Mouse (Mus musculus) gastrocnemius, postnatal 10 days (tissue): ENCODE results near the gene Prickle4. TPM values are rescaled to one million over a fixed set of nuclear protein-coding genes. Genes with fewer than 3 reads are reported as not detected.

Experiments used
- DNase-seq: peaks from one replicate; pipeline ENCODE4 v3.0.0; 2021; ENCODE audit warnings: mixed read lengths
- long read RNA-seq, 2 experiments: library from polyadenylated mRNA; stranded (forward); transcript quantifications; one replicate each; pipeline ENCODE4 v2.0.0; 2021
- total RNA-seq, 2 experiments: library from RNA; stranded (reverse); gene quantifications; 2 replicates each; pipeline ENCODE4 v1.2.3; 2021

Gene Prickle4
- total RNA-seq, result under 1 TPM in 1 of 2 experiments, not detected in 1; 0.70 TPM
- long read RNA-seq, experiment 1, result 0 reads
- long read RNA-seq, experiment 2, partial matches to known transcripts, result 0 of 1 reads
- long read RNA-seq, experiment 2, other reads (novel, unspliced or antisense), result 1 of 1 reads

DNA sequence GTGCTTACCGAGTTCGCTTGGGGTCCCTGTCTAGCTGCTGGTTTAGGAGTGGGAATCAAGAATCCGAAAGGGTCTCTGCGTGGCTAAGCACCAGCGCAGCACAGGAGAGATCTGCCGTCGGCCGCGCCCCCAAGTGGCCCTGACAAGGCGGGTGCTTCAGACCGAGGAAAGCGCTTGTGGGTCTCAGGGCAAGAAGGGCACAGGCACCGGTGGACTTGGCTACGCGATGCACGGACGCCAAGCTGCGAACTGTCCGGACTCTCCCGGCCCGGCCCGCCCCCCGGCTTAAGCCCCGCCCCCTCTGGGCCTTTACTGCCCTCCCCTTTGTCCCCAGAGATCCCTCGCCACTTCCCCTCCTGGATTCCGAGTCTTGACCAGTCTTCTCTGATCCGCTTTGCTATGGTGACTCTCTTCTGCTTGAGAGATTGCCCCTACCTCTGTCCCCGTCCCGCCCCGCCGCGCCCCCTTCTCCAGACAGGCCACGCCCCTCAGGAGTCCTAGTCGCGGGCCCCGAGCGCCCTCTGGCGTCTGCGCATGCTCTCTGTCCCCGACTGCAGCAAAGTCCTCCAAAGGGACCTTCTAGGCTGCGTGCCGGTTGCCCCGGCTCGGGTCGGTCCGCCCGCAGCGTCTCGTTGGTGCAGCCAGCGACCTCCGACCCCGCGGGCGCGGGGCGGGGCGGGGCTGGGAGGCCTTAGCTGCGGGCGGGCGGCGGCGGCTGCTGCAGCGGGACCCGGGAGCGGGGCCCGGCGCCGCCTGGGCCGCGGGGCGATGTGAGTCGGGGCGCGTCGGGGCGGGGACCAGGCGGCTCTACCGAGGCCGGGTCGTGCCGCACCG is at the start of gene Prickle4:
Gene Prickle4, minus strand, starts transcription at position 234 of the 834 bp plus-strand sequence.
- peak; percentile 99 for DNase-seq

DNA sequence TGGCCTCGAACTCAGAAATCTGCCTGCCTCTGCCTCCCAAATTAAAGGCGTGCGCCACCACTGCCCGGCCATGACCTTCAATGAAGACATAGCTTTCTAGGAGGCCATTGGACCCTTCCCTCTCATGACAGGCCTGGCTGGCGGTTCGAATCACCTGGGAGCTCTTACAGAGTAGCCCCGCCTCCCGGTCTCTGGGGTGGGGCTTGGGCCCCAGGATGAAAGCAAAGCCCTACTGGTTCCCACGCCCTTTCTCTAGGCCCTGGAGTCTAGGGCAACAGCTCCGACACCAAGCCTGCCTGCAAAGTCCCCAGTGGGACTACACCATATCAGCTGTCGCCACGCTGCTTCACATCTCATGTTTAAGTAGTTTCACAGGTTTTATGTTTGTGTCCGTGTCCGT is 49.5 kb upstream of the Prickle4 start:
- DNase-seq, result no peak

DNA sequence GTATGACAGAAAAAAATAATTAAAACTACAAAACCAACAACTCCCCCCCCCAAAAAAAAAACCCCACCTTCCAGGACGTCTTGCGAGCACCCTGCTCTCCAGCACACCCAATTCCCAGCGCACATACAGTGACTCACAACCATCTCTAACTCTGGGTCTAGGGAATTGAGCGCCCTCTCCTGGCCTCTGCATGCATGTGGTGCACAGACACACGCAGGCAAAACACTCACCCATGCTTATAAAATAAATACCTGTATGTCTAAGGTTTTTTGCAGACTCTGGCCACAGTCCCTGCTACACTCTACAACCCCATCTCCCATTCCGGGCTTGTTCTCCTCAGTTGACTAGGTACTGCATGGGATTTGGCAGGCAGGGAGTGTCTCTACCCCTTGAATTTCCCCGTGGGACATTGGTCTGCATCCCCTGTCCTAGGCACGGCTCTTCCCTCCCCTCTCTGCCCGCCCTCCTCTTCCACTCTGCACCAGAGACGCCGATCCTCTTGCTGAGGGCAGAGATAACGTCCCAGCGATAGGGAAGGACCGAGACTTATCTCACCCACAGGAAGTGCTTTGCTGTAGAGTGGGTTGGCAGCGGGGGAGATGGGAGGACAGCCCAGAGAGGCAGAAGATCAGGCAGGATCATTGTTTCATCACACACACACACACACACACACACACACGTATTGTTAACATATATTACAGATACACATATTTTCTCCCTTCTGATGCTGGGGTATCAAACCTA is 48.6 kb upstream of the Prickle4 start:
- DNase-seq, result no peak

DNA sequence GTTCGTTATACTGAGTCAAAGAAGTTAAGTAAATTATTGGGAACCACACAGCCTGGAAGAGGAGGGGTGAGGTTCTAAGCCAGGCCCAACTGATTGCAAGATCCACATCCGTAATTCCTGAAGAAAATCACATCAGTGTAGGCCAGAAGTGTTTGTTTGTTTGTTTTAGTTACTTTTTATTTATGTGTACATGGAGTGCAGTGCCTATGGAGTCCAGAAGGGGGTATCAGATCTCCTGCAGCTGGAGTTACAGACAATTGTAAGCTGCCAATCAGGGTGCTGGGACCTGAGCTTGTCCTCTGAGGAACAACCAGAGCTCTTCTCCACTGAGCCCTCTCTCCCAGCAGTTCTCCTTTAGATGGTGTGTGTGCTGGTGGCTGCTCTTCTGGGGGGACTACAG is 45.6 kb upstream of the Prickle4 start:
- DNase-seq, result no peak

DNA sequence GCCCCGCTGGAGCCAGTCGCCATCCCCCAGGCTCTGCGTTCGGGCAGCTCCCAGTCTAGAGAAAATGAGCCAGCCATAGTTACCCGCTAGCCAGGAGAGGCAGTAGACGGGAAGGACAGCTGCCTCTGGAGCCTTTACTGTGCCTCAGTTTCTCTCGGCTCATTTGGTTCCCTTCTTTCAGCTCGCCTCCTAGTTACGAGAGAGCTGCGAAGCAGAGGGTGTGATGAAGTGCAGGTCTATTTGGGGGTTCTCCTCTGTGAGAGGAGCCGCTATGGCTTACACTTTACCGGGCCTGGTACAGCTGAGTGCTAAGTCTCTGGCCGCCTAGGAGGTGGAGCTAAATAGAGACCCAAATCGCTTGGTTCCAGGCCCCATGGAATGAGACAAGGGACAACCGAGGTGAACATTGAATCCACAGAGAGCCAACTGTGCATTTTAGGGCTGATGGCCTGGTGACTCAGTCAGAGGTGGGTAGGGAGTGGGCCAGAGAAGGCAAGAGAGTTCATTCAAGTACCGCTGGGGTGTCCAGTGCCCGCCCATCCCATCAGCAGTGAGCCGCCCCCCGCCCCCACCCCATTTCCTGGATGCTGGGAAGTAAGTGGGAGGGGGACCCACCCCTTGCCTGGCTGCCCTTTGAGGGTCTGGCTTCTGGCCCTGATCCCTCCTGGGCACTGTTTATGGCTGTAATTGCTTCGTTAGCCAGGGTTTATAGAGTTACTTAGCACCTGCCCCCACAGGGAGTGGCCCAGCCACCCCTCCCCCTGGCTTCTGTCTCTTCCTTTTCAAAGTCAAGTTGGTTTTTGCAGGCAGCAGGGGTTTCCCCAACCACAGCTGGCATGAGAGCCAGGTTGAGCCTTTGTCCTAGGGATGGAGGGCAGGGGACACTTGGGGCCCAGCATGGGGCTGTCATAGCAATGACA is 44.6 kb upstream of the Prickle4 start:
- DNase-seq, result no peak

GRCm38 (mm10) chr17:47738066-47738878 is 43.7 kb upstream of the Prickle4 start:
- peak; percentile 68 for DNase-seq

DNA sequence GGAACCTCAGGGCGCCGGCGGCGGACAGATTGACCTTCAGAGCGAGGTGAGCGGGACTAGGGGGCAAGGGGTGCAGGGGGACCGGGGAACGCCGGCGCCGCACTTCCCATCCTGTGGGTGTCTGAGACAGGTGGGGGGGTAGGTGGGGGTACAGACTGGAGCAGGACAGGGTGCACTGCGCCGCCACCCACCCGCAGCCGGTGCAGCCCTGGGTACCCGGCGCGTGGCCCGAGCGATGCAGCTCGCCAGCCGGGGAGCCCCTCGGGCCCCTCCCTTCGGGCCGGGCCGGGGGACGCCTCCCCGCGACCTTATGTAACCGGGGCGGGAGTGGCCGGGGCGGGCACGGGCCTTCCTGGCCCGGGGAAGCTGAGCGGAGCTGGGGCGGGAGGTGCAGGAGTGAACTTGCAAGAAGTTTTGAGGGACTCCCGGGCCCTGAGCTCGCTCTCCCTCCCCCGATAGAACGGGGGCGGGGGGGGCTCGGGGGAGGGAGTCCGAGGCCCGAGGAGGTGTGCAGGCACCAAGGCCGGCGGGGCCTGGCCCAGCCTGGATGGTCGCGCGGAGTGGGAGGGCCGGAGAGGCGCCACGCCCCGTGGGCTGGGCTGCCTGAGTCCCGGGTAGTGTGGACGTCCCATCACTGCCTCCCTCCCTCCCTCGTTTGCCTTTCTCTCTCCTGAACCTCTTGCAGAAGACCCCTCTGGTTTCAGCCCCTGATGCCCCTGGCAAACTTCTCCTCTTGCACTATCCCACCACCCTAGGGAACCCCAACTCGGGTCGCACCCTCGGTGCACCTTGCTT is 42.9 kb upstream of the Prickle4 start:
- DNase-seq, result peak; percentile 89

GRCm38 (mm10) chr17:47736856-47737255 is 42.3 kb upstream of the Prickle4 start, which contains the start of gene Tfeb:
Gene Tfeb (plus strand): TSS chr17:47737030.
- DNase-seq, result peak; percentile 100

DNA sequence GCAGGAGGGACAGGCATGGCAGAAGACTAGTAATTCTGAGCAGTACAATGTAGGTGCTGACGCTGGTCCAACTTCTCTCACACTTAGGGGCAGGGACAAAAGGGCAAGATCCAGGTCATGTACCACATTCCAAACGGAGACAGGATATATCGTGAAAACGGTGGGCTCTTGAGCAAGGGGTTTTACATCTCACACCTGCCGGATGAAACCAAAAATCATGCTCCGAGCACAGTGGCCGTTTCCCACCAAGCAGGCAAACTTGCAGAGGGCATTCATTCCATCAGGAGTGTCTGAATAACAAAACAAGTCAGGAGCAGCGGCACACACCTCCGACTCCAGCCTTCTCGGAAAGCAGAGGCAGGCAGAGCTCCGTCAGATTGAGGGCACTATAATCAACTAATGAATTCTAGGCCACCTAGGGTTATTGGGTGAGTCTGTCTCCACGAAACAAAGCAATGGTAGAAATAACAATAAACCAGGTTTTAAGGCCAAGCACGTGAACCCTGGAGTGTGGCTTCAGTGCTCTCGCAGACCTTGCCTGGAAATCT is 41.1 kb upstream of the Prickle4 start:
- no peak for DNase-seq

DNA sequence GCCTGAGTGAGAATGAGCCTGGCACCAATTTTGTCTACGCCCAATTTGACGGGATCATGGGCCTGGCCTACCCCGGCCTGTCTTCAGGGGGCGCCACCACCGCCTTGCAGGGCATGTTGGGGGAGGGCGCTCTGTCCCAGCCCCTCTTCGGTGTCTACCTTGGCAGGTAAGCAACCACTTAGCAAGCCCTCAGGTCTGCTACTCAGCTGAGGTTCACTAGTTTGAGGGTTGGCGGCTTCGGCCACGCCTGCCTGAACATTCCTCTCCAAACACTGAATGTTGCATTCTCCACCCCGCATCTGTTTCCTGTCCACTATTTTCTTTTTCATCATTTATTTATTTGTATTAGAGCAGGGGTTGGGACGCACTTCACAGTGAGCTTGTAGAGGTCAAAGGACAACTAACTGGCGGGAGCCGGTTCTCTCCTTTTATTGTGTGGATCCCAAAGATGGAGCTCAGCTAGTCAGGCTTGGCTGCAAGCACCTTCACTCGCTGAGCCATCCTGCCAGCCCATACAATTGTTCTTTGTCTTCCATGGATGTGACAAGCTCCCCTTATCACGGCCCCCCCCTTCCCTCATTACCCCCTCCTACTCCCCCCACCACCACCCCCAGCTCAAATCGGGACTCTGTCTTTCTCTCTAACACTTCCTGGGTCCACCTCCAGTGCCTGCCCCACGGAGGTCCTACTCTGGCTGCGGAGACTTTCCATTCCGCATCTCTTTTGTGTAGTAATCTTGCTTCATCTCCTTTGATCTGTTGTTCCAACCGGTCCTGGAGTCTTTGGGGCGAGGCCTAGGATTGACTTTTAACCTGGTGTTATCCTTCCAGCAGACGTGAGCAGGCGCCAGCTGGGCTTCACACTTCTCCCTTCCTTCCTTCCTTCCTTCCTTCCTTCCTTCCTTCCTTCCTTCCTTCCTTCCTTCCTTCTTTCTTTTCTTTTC is 36.4 kb upstream of the Prickle4 start:
- DNase-seq, result no peak

GRCm38 (mm10) chr17:47726566-47726965 is 32.0 kb upstream of the Prickle4 start, which contains the start of gene Pgc:
Gene Pgc (plus strand): TSS chr17:47726842.
- no peak for DNase-seq

GRCm38 (mm10) chr17:47721183-47721582 is 26.6 kb upstream of the Prickle4 start:
- no peak for DNase-seq

- DNase-seq, result no peak
Observed at GRCm38 (mm10) chr17:47715037-47715436, 20.5 kb upstream of the Prickle4 start.

- no peak for DNase-seq
Observed at GRCm38 (mm10) chr17:47712889-47713571, 18.5 kb upstream of the Prickle4 start.

DNA sequence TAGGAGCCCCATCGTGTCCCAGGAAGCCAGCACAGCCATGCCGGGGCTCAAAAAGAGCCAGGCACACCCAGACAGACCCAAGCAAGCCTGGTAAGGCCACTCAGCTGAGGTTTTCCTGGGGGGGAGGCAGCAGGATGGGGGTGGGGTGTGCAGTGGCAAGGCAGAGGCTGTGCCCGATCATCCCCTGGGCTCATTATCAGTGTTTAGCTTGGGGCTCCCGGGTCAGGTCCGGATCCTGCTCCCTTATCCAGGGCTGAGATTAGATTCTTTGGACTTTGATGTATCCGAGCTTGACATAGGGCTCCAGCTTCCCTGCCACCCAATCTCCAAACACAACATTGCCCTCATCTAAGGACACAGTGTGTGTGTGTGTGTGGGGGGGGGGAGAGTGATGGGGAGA is 17.3 kb upstream of the Prickle4 start:
- DNase-seq, result no peak

DNA sequence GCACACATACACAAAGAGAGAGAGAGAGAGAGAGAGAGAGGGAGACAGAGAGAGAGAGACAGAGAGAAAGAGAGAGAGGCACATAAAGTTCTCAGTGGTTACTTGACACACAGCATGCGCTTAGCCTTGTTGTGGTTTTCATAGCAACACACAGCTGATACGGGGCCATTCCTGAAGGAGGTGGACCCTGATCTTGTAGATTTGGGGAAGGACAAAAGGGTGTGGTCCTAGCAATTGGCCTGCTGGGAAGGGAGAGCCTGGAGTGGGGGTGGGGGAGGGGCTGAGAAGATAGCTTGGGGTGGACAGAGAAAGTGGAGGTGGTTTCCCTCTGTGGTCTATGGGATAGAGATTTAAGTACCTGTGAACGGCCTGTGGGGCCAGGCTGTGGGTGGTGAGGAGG is 15.5 kb upstream of the Prickle4 start:
- DNase-seq, result no peak

GRCm38 (mm10) chr17:47708972-47709371 is 14.4 kb upstream of the Prickle4 start:
- DNase-seq, result no peak

- DNase-seq, result no peak
Observed at GRCm38 (mm10) chr17:47707961-47708360, 13.4 kb upstream of the Prickle4 start.
